Comparison of ENCODE assay signal across 8 mouse cellular contexts in genomic region chr14:47086743-47087142, GRCm38 (mm10).
A peak's percentile ranks its signal among the peaks of the same experiment; 100 is the strongest.
DNase-seq lines count a peak whose midpoint lies in the region; ATAC-seq and TF ChIP-seq lines count a peak whose summit lies in the region.

No protein-coding gene starts in this region.

- H3K27ac ChIP-seq in hindbrain, embryonic 14.5 days, result no peak overlapping the region

- TF ChIP-seq CTCF in Patski (IDR thresholded peaks at IDR 0.05), result no peak

- H3K9ac ChIP-seq in hindbrain, embryonic 14.5 days, result peak overlapping the region; percentile 47; the same call in 1 of the 2 replicates

- peak; percentile 42 for DNase-seq in Patski (ENCODE audit: low read depth, low spot score)
- DNase-seq in cerebellum, postnatal 10 days, result peak; percentile 91 to 92
- peak; percentile 38 to 51 for DNase-seq in frontal cortex, postnatal 25 days (ENCODE audit: low spot score in 2 of 2)
- DNase-seq in hindbrain, embryonic 14.5 days (ENCODE audit: low spot score), result peak; percentile 91
- peak; percentile 18 for DNase-seq in left cerebral cortex, adult 11 months (ENCODE audit: low spot score)
- DNase-seq in lung, postnatal 4 days, result peak; percentile 78 to 82
- DNase-seq in right cerebral cortex, adult 18-20 months, result peak; percentile 47
- peak; percentile 81 for DNase-seq in urinary bladder, postnatal 14 days (ENCODE audit: low spot score)

- ATAC-seq in Patski, result peak; percentile 97
- peak; percentile 87 for ATAC-seq in hindbrain, embryonic 14.5 days (ENCODE audit: low FRiP score)

- no peaks in the 10 kb centered on the region for H3K27me3 ChIP-seq in Patski
- no peaks in the 10 kb centered on the region for H3K27me3 ChIP-seq in hindbrain, embryonic 14.5 days (ENCODE audit: control insufficient read depth, insufficient read depth, low read length)

- in situ Hi-C loops in Patski (cut with MboI; ENCODE audit: low pct_unique_long_range_greater_than_20kb), result loop anchor here (5.0 kb wide), 1 partner anchor 204 kb away; the partner anchor contains the start of gene Samd4

- CTCF ChIA-PET in Patski (lab: Charles Lee), result interaction anchor here (0.8 to 5.5 kb wide), 29 partner anchors 10 to 253 kb away, joined by 3 to 90 read pairs (median 4); partner anchors contain the start of gene Samd4

- POLR2A ChIA-PET in Patski (lab: Charles Lee), result interaction anchor here (1.2 kb wide), 1 partner anchor 204 kb away, joined by 8 read pairs; the partner anchor contains the start of gene Samd4

- 3% methylated on average over 16 of the region's 16 CpGs for WGBS in hindbrain, embryonic 14.5 days

- H3K4me3 ChIP-seq in hindbrain, embryonic 14.5 days (replicated peaks; ENCODE audit: low read length), result peak overlapping the region; percentile 24

- H3K36me3 ChIP-seq in hindbrain, embryonic 14.5 days (replicated peaks; ENCODE audit: control insufficient read depth, insufficient read depth), result no peaks in the 10 kb centered on the region

- peak overlapping the region; percentile 62 for H3K4me2 ChIP-seq in hindbrain, embryonic 14.5 days (replicated peaks)

- peaks cover 4% of the 10 kb centered on the region; the same call in 1 of the 2 replicates for H3K4me1 ChIP-seq in hindbrain, embryonic 14.5 days (replicated peaks; ENCODE audit: control insufficient read depth, insufficient read depth, low read length)

- H3K9me3 ChIP-seq in hindbrain, embryonic 14.5 days (ENCODE audit: control insufficient read depth, low read length), result no peaks in the 10 kb centered on the region

Comparison
In these comparisons a context has a peak if more than half of its experiments do, and no peak if none do; other contexts are left out.
1. DNase-seq: peak in every context shown above with its lines; median percentile 92 in cerebellum, postnatal 10 days; 91 in hindbrain, embryonic 14.5 days; 81 in urinary bladder, postnatal 14 days; 80 in lung, postnatal 4 days; 47 in right cerebral cortex, adult 18-20 months; 44 in frontal cortex, postnatal 25 days; 42 in Patski; 18 in left cerebral cortex, adult 11 months.